Mouse (Mus musculus) liver, embryonic 11.5 days (tissue): ENCODE data around the gene Col15a1. TPM values are rescaled to one million over a fixed set of nuclear protein-coding genes. Genes with fewer than 3 reads are reported as not detected.

Source experiments
- ATAC-seq: fragments of 200-750 bp; cut with Nextera tagmentation; replicated peaks from 2 replicates; pipeline ENCODE4 v1.8.0; 2017; ENCODE audit warnings: moderate number of reproducible peaks, mild to moderate bottlenecking, moderate TSS enrichment, moderate library complexity; ENCODE audit not compliant: low FRiP score
- DNase-seq: peaks from one replicate; pipeline ENCODE4 v3.0.0-alpha.2; 2017; ENCODE audit warnings: low spot score
- H3K27ac ChIP-seq: fragments of 300-500 bp; sonication (generic); 2 replicates; pipeline ENCODE4 v1.5.1; 2014; ENCODE audit warnings: mild to moderate bottlenecking, low read depth, low read length, control low read depth
- H3K27me3 ChIP-seq: fragments of 300-500 bp; sonication (generic); replicated peaks from 2 replicates; pipeline ENCODE4 v1.6.1; 2014; ENCODE audit warnings: low read length, mixed read lengths; ENCODE audit not compliant: control insufficient read depth, insufficient read depth
- H3K36me3 ChIP-seq: fragments of 300-500 bp; sonication (generic); 2 replicates; pipeline ENCODE4 v1.6.1; 2014; ENCODE audit warnings: mild to moderate bottlenecking, low read length, moderate library complexity, mixed read lengths; ENCODE audit not compliant: control insufficient read depth, insufficient read depth
- H3K4me1 ChIP-seq: fragments of 300-500 bp; sonication (generic); replicated peaks from 2 replicates; pipeline ENCODE4 v1.6.1; 2014; ENCODE audit warnings: low read length, mixed read lengths; ENCODE audit not compliant: control insufficient read depth, insufficient read depth
- H3K4me2 ChIP-seq: fragments of 300-500 bp; sonication (generic); 2 replicates; pipeline ENCODE4 v1.6.1; 2014; ENCODE audit warnings: mild to moderate bottlenecking, control low read depth, moderate library complexity
- H3K4me3 ChIP-seq: fragments of 300-500 bp; sonication (generic); 2 replicates; pipeline ENCODE4 v1.5.1; 2014; ENCODE audit warnings: low read depth, low read length, control low read depth
- H3K9ac ChIP-seq: fragments of 300-500 bp; sonication (generic); 2 replicates; pipeline ENCODE4 v1.6.1; 2014; ENCODE audit warnings: low read depth, low read length, control low read depth
- H3K9me3 ChIP-seq: fragments of 300-500 bp; sonication (generic); 2 replicates; pipeline ENCODE4 v1.6.1; 2016; ENCODE audit warnings: low read length, inconsistent platforms, mixed read lengths; ENCODE audit not compliant: control insufficient read depth
- WGBS: fragments of 180-500 bp; shearing (Covaris S2); extraction: QIAGEN DNeasy Blood & Tissue Kit; methylation state at CpG from one replicate; pipeline ENCODE4 v1.1.7; 2014; 5-methylcytosine and 5-hydroxymethylcytosine counted together
- polyA plus RNA-seq: library from polyadenylated mRNA; unstranded; fragments of >200 nt; fragmentation: Nextera tagmentation; extraction: Ambion mirVana; gene quantifications from 2 replicates; pipeline ENCODE4 v1.2.1, GENCODE M21; 2014

Col15a1 gene
- polyA plus RNA-seq, 1 experiment from 2014 or later = 1.2 TPM

- WGBS = 68% methylated on average over 6 of the region's 6 CpGs
- no peaks in the 10 kb centered on the region for H3K27me3 ChIP-seq
- no peak overlapping the region for H3K9ac ChIP-seq
- no peaks in the 10 kb centered on the region for H3K4me1 ChIP-seq
- H3K4me3 ChIP-seq = no peak overlapping the region
- H3K9me3 ChIP-seq = no peaks in the 10 kb centered on the region
- H3K36me3 ChIP-seq = no peaks in the 10 kb centered on the region
- no peak overlapping the region for H3K4me2 ChIP-seq
- no peak for ATAC-seq
- no peak overlapping the region for H3K27ac ChIP-seq
- no peak for DNase-seq
Observed at GRCm38 (mm10) chr4:47247574-47247973, 39.6 kb downstream of the Col15a1 start.

GRCm38 (mm10) chr4:47249193-47249592 is 41.2 kb downstream of the Col15a1 start:
- Histone ChIP-seq H3K4me2 (no peak overlapping the region), H3K4me1 (no peaks in the 10 kb centered on the region), H3K27me3 (no peaks in the 10 kb centered on the region), H3K4me3 (no peak overlapping the region), H3K27ac (no peak overlapping the region), H3K9me3 (no peaks in the 10 kb centered on the region), H3K9ac (no peak overlapping the region), H3K36me3 (no peaks in the 10 kb centered on the region)
- 82% methylated on average over 6 of the region's 6 CpGs for WGBS
- ATAC-seq (no peak), DNase-seq (no peak)

GRCm38 (mm10) chr4:47251069-47251468 is 43.1 kb downstream of the Col15a1 start:
- no peaks in the 10 kb centered on the region for H3K27me3 ChIP-seq
- H3K27ac ChIP-seq = no peak overlapping the region
- ATAC-seq (peak; percentile 46; the same call in 1 of the 2 replicates), DNase-seq (peak; percentile 68)
- no peak overlapping the region for H3K4me3 ChIP-seq
- H3K9me3 ChIP-seq = no peaks in the 10 kb centered on the region
- 23% methylated on average over 5 of the region's 5 CpGs for WGBS
- H3K9ac ChIP-seq = no peak overlapping the region
- H3K36me3 ChIP-seq = no peaks in the 10 kb centered on the region
- H3K4me1 ChIP-seq = no peaks in the 10 kb centered on the region
- no peak overlapping the region for H3K4me2 ChIP-seq

- no peaks in the 10 kb centered on the region for H3K27me3 ChIP-seq
- H3K9ac ChIP-seq = no peak overlapping the region
- no peaks in the 10 kb centered on the region for H3K36me3 ChIP-seq
- WGBS = 82% methylated on average over 11 of the region's 11 CpGs
- no peak overlapping the region for H3K4me2 ChIP-seq
- ATAC-seq = no peak
- no peaks in the 10 kb centered on the region for H3K4me1 ChIP-seq
- H3K9me3 ChIP-seq = no peaks in the 10 kb centered on the region
- DNase-seq = no peak
- no peak overlapping the region for H3K4me3 ChIP-seq
- H3K27ac ChIP-seq = no peak overlapping the region
Observed at GRCm38 (mm10) chr4:47251693-47252435, 43.9 kb downstream of the Col15a1 start.

- ATAC-seq (no peak), DNase-seq (no peak)
- Histone ChIP-seq H3K4me1 (no peaks in the 10 kb centered on the region), H3K9me3 (no peaks in the 10 kb centered on the region), H3K4me2 (no peak overlapping the region), H3K27ac (no peak overlapping the region), H3K36me3 (no peaks in the 10 kb centered on the region), H3K27me3 (no peaks in the 10 kb centered on the region), H3K9ac (no peak overlapping the region), H3K4me3 (no peak overlapping the region)
- WGBS = 91% methylated on average over 3 of the region's 3 CpGs
Observed at GRCm38 (mm10) chr4:47252627-47253026, 44.7 kb downstream of the Col15a1 start.

- WGBS = 39% methylated on average over 4 of the region's 4 CpGs
- DNase-seq = peak; percentile 59
- H3K27ac ChIP-seq = no peak overlapping the region
- H3K27me3 ChIP-seq = no peaks in the 10 kb centered on the region
- no peaks in the 10 kb centered on the region for H3K9me3 ChIP-seq
- H3K9ac ChIP-seq = no peak overlapping the region
- H3K4me2 ChIP-seq = no peak overlapping the region
- no peaks in the 10 kb centered on the region for H3K4me1 ChIP-seq
- no peaks in the 10 kb centered on the region for H3K36me3 ChIP-seq
- no peak overlapping the region for H3K4me3 ChIP-seq
- ATAC-seq = no peak
Observed at GRCm38 (mm10) chr4:47255641-47256040, 47.7 kb downstream of the Col15a1 start.

GRCm38 (mm10) chr4:47258201-47258600 is 50.2 kb downstream of the Col15a1 start:
- 63% methylated on average over 3 of the region's 3 CpGs for WGBS
- no peak overlapping the region for H3K27ac ChIP-seq
- no peaks in the 10 kb centered on the region for H3K36me3 ChIP-seq
- H3K4me1 ChIP-seq = no peaks in the 10 kb centered on the region
- H3K27me3 ChIP-seq = no peaks in the 10 kb centered on the region
- H3K4me2 ChIP-seq = no peak overlapping the region
- no peak overlapping the region for H3K4me3 ChIP-seq
- no peaks in the 10 kb centered on the region for H3K9me3 ChIP-seq
- DNase-seq (no peak), ATAC-seq (no peak)
- no peak overlapping the region for H3K9ac ChIP-seq

GRCm38 (mm10) chr4:47261049-47261448 is 53.1 kb downstream of the Col15a1 start:
- DNase-seq = no peak
- H3K9ac ChIP-seq = no peak overlapping the region
- H3K4me2 ChIP-seq = no peak overlapping the region
- no peak for ATAC-seq
- H3K36me3 ChIP-seq = no peaks in the 10 kb centered on the region
- 70% methylated on average over 6 of the region's 6 CpGs for WGBS
- H3K9me3 ChIP-seq = no peaks in the 10 kb centered on the region
- H3K27me3 ChIP-seq = no peaks in the 10 kb centered on the region
- H3K27ac ChIP-seq = no peak overlapping the region
- H3K4me1 ChIP-seq = no peaks in the 10 kb centered on the region
- no peak overlapping the region for H3K4me3 ChIP-seq

GRCm38 (mm10) chr4:47261919-47262318 is 54.0 kb downstream of the Col15a1 start:
- no peak for DNase-seq
- Histone ChIP-seq H3K9me3 (no peaks in the 10 kb centered on the region), H3K4me2 (no peak overlapping the region), H3K27ac (no peak overlapping the region), H3K4me1 (no peaks in the 10 kb centered on the region), H3K4me3 (no peak overlapping the region), H3K9ac (no peak overlapping the region), H3K27me3 (no peaks in the 10 kb centered on the region), H3K36me3 (no peaks in the 10 kb centered on the region)
- WGBS = 60% methylated on average over 5 of the region's 5 CpGs
- no peak for ATAC-seq
